Mouse (Mus musculus) kidney, postnatal 4 days (tissue): Measurements from ENCODE around the gene Lrmda.

Experiments used
- DNase-seq, 2 experiments: peaks; one replicate each; pipeline ENCODE4 v3.0.0; 2021; ENCODE audit warnings: mixed read lengths in 2 of 2

Lrmda gene

DNA sequence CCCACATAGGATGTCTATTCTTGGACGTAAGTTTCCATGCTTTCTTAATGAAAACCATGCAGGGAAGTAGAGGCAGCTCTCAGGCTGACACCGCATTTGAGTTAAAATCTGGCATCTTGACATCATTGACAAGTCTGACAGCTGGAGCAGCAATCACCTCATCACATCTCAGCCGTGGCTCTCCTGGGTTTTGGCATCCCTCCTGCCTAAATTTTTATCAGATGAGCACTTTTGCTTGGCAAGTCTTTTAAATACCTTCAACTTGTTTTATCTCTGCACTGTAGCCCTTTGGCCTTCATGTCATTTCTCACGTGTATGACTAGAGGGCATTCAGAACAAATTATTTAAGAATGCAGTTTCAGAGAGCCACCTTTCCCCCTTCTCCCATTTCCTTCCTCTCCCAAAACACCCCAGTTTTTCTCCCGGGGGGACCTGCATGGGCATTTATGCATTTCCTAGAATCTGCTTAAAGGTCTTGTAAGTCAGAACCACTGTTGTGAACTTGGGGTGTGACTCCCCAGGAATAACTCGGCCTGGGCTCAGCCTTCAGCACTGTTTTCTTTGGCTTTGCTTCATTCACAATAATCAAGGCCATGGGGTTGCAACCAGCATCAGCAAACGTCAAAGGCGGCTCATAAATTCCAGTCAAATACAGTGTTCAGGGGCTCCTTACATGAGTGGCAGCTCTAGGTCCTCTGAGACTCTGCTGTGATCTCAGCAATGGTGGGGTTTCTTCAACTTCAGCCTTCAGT is 975.8 kb downstream of the Lrmda start:
- peak; percentile 12 to 15 for DNase-seq

DNA sequence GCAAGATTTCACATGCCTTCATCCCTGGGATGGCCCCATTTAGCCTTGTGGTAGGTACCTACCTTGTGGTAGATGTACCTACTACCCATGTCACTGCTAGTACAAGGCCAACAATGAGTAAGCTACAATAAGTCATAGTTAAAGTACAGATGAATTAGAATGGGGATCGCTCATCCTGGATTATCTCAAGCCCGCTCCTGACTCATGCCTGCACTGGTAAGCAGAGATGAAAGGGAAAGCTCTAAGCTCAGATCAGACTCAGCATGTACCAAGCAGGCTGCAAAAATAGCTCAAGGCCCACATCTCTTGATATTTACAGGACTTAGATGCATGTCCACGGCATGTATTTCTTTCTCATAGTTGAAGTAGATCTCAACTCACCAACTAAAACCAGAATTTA is 979.4 kb downstream of the Lrmda start:
- no peak for DNase-seq

DNA sequence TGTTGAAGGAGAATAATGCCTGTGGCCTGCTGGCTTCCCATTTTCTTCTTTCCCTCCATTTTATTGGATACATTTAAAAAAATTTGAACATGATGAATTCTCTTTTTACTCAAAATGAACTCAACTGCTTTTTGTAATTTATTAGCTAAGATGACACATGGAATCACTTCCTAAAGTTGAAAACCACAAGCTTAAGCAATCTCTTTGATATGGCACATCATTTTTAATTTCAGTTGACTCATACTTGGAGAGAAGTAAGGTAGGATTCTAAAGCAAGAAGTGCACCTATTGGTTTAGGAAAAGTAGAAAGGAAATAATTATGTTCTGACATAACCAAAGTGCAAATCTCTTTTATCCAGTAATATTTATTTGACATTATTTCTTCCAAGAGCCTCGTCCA is 992.5 kb downstream of the Lrmda start:
- DNase-seq = no peak

DNA sequence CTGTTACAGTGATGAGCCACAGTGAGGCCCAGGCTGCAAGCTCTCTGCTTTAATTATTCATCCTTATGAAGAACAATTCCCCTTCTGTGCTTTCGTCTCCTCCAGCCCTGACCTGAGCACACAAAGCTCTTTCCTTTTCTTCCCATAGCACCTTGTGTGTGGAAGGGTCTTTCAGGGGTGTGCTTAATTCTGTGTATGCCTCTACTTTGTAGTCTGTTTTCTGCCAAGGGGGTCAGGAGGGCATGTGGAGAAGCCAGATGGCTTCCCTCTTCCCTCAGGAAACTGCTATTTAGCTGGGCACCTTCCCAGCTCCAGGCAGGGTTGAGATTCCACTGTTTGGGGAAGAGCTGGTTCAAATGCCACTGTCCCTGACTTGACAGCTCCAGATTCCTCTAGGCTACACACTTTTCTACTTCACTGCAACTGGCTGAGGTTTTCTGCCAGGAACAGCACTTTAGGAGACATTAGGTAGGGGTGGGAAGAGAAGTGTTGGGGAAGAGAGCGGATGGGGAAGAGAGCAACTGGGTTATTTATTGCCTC is 995.3 kb downstream of the Lrmda start:
- peak; percentile 75 to 81 for DNase-seq

- peak; percentile 25 to 47 for DNase-seq
Observed at GRCm38 (mm10) chr14:23015321-23016067, 996.0 kb downstream of the Lrmda start.

GRCm38 (mm10) chr14:23016068-23016611 is 996.6 kb downstream of the Lrmda start:
- peak; percentile 8 to 26 for DNase-seq

DNA sequence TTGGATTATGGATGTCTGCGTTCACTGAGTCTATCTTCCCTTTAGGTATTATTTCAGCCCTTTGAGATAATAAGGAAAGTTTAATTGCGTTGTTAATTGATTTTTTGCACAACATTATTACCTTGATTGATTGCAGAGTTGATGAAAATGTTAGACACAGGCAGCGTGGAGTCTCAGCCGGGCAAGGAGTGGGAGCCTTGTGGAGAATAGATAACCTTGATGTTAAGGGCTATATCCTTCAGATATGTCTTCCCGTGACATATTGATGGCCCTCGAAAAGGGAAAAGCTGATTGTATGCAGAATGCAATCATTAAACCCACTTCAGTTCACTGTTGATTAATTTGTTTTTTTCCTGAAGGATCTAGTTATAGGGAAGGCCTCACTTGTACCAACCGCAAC is 1021.5 kb downstream of the Lrmda start:
- no peak for DNase-seq

DNA sequence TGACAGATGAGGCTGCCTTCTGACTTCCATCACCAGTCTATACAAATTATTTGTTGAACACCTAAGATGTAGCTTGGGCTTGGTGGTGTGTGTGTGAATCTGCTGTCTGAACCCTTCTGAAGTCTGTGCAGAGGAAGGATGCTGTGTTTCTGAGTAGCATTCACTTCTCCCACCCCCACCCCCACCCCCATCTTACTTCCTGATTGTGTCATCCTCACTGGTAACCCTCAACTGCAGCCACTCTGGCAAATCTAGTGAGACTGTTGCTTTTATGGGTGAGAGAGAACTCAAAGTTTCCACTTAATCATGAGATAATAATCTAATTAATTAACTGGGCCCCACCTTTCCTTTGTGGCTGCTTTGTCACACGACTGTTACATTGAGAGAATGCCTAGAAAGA is 1025.8 kb downstream of the Lrmda start:
- DNase-seq = no peak

GRCm38 (mm10) chr14:23046330-23046729 is 1026.8 kb downstream of the Lrmda start:
- peak; percentile 82 to 85 for DNase-seq

DNA sequence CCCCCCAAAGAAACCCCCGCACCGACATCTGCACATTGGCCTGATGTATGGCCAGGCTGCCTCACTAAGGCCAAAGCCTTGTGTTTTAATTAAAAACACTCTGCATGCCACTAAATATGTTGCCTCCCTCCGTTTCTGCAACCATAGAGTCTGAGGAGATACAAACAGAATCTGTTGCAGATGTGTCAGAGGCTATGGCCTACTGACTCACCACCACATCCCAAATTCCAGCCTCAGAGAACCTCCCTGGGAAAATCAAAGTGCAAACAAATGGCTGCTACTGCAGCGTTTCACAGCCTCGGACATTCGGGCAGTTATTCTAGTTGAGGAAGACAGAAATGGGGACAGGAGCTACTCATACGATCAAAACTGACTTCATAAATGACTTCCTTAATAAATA is 1031.9 kb downstream of the Lrmda start:
- DNase-seq = no peak

DNA sequence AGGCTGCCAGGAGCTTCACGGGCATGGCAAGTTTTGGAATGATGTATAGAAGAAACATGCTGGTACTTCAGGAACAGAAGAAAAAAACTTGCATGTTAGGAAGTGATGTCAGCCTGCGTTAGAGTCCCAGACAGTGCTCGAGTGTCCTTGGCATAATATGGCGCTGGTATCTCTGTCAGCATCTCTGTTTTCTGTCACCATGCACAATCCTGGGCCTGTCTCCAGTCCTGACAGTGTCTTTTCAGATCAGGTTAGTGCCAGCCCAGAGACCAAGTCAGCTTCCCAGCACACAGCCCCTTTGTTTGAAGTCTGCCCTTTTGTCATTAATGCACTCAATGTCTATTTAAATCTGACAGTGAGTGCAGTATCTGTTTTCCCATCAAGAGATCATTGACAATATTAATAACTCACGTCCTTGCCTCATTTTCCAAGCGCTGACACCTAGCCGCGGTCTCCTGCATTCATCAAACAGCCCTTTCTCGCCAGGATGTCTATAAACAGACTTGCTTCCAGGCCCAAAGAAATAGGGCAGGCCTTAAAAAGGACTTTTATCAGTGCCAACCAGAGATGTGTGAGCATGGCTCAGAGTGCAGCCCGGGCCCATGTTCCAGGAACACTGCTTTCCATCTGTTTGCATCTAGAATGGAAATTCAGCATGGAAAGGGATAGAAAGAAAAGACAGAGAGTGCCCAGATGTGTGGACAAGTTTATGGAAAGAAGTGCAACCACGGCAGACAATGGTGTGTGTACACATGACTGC is 1033.5 kb downstream of the Lrmda start:
- DNase-seq = no peak

DNA sequence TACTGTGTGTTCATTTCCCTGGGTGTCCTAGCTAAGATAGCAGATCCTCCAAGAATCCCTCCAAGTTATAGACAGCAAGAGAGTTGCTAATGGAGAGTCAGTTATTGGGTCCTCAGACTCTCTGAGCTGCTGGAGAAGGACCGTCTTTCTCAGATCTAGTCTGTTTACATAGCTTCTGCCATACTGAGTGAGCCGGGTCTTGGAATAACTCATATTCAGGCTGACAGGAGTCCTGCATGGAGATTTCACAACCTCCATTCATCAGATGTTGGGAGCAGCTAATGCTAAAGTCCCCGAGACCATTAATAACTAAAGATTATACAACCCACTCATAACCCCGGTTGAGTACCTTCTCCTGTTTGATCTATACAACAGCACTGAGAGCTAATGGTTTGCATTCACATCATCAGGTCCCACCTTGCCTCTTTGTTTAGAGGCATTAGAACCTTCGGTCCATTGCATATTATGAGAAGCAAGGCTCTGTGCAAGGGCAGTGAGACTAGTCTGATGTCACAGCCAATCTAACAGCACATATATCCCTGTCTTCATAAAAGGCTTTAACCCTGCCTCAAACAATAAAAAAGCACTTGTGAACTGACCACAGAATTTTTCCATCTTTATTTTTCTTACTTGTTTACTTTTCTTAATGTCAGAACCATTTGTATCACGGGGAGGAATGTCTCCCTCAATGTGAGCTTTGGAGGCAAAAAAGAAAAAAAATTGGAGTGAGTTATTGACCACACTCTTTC is 1037.9 kb downstream of the Lrmda start:
- no peak for DNase-seq

DNA sequence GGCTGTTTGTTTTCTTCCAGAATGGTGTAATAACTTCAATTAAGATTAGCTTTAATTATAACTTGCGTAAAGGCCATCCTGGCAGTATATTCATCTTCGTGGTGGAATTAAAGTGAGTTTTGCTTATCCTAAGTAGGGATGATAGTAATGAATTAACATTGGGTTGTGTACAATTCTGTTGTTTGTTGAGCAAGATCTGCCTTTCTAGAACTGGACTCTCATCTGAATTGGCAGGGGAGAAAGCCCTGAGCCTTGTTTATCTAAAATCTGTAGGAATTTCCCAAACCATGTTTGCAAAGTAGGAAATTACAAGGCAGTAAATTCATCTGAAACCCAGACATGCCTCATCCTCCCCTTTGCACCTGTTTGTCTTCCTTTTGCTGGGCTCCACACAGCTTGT is 1038.5 kb downstream of the Lrmda start:
- DNase-seq = no peak

DNA sequence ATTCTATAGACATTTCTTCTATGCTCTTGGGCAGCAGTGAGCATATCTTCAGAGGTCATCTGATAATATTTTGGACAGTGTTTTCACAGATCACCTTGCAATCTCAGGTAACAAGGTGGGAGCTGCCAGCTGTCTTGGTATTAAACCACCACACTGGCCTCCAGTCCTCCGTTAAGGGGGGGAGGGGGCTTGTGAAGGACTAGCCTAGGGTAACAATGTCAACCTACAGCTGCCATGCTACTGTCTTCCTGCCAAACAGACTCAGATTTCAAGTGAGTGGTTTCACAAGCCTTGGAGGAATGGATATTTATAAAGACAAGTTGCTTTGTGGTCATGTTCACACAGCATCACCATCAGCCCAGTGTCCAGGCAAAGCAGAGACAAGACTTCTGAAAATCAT is 1059.2 kb downstream of the Lrmda start:
- DNase-seq = no peak

- DNase-seq = no peak
Observed at GRCm38 (mm10) chr14:23084241-23084773, 1064.8 kb downstream of the Lrmda start.

GRCm38 (mm10) chr14:23084797-23085196 is 1065.3 kb downstream of the Lrmda start:
- peak; percentile 35 to 55 for DNase-seq

GRCm38 (mm10) chr14:23093306-23093705 is 1073.8 kb downstream of the Lrmda start:
- DNase-seq = no peak

GRCm38 (mm10) chr14:23094546-23095157 is 1075.1 kb downstream of the Lrmda start:
- DNase-seq = no peak

GRCm38 (mm10) chr14:23095158-23096016 is 1075.9 kb downstream of the Lrmda start:
- peak in 1 of 2 experiments; percentile 22 for DNase-seq

- DNase-seq = no peak
Observed at GRCm38 (mm10) chr14:23096017-23096336, 1076.5 kb downstream of the Lrmda start.

DNA sequence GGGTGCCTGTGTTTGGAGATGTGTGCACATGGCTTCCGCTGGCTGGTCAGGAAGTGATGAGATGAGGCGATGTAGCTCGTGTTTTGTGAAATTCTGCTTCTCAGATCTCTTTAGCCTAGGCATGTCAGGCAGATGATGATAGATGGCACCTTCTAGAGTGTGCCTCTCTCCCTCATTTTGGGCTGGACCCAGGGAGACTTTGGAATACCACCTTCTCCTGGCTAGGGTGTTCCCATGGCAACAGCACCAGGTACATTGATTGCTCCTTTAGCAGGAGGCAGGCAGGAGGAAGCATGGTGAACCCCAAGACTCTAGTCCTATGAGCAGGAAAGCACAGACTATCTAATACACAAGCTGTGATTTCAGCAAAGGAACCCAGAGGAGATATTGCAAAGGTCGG is 1076.9 kb downstream of the Lrmda start:
- no peak for DNase-seq
